Mouse (Mus musculus) limb, embryonic 14.5 days (tissue): Measurements from ENCODE around the gene Gm8122. TPM values are rescaled to one million over a fixed set of nuclear protein-coding genes. Genes with fewer than 3 reads are reported as not detected.
"Not testable (repeated sequence)": the region's sequence is repeated elsewhere in the genome, so short reads cannot be mapped to it uniquely, and the experiment has no call there.

Source experiments
- ATAC-seq: fragments of 200-750 bp; cut with Nextera tagmentation; 2 replicates; pipeline ENCODE4 v1.8.0; 2017; ENCODE audit warnings: low read depth, moderate number of reproducible peaks, moderate TSS enrichment; ENCODE audit not compliant: low FRiP score
- DNase-seq: peaks from one replicate; pipeline ENCODE4 v3.0.0-alpha.2; 2015; ENCODE audit warnings: low spot score
- H3K27ac ChIP-seq: fragments of 300-500 bp; sonication (generic); replicated peaks from 2 replicates; pipeline ENCODE4 v1.5.1; 2014; ENCODE audit warnings: low read depth, mild to moderate bottlenecking, low read length, moderate library complexity, mixed read lengths
- H3K27me3 ChIP-seq: fragments of 300-500 bp; sonication (generic); 2 replicates; pipeline ENCODE4 v1.6.1; 2014; ENCODE audit warnings: low read length, mixed read lengths; ENCODE audit not compliant: control insufficient read depth, insufficient read depth
- H3K36me3 ChIP-seq: fragments of 300-500 bp; sonication (generic); 2 replicates; pipeline ENCODE4 v1.6.1; 2014; ENCODE audit warnings: mild to moderate bottlenecking, low read length, moderate library complexity, mixed read lengths; ENCODE audit not compliant: control insufficient read depth, insufficient read depth
- H3K4me1 ChIP-seq: fragments of 300-500 bp; sonication (generic); 2 replicates; pipeline ENCODE4 v1.6.1; 2014; ENCODE audit warnings: antibody characterized with exemption, low read length, mixed read lengths; ENCODE audit not compliant: control insufficient read depth, insufficient read depth
- H3K4me2 ChIP-seq: fragments of 300-500 bp; sonication (generic); replicated peaks from 2 replicates; pipeline ENCODE4 v1.6.1; 2014; ENCODE audit warnings: low read depth, mild to moderate bottlenecking, low read length, moderate library complexity; ENCODE audit not compliant: severe bottlenecking
- H3K4me3 ChIP-seq: fragments of 300-500 bp; sonication (generic); replicated peaks from 2 replicates; pipeline ENCODE4 v1.5.1; 2014; ENCODE audit warnings: low read length
- H3K9ac ChIP-seq: fragments of 300-500 bp; sonication (generic); 2 replicates; pipeline ENCODE4 v1.6.1; 2014; ENCODE audit warnings: mild to moderate bottlenecking, low read depth, low read length, moderate library complexity; ENCODE audit not compliant: severe bottlenecking
- H3K9me3 ChIP-seq: fragments of 300-500 bp; sonication (generic); 2 replicates; pipeline ENCODE4 v1.6.1; 2016; ENCODE audit warnings: low read length; ENCODE audit not compliant: control insufficient read depth
- WGBS: fragments of 180-500 bp; shearing (Covaris S2); extraction: QIAGEN DNeasy Blood & Tissue Kit; methylation state at CpG from one replicate; pipeline ENCODE4 v1.1.7; 2014; 5-methylcytosine and 5-hydroxymethylcytosine counted together
- polyA plus RNA-seq, 2 experiments: library from polyadenylated mRNA; depleted of rRNA in 1 of 2; stranded (reverse) in 1 of 2; unstranded in 1 of 2; fragments of >200 nt; fragmentation: Nextera tagmentation in 1 of 2; extraction: Ambion mirVana in 1 of 2; gene quantifications; 2 replicates each; pipeline versions ENCODE4 v1.2.1 to v1.2.3; 2012 to 2014

The Gm8122 gene
- polyA plus RNA-seq (2012; rRNA removed) (not detected in 2 replicates), polyA plus RNA-seq (2014; fragmentation: Nextera tagmentation; extraction: Ambion mirVana) (not detected in 2 replicates)

DNA sequence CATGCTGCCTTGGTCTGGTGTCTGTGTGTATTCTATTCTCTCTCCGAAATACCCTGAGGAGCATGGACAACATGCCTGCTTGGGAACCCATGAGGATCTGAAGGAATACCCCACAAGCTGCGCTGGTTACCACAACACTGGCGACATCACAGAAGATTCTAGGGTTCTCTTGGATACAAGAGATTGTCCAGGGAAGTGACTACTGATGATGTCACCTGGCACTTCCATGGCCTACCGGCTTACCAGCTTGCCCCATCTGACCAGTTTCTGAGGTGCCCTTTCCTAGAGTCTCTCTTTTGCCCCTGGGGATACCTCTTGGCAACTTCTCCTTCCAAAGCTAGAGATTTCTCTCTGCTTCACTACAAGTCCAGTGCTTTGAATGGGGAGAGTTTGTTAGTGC, at the start of gene Gm8122:
TSS of gene Gm8122 (minus strand) at position 101 of the 400 bp plus-strand sequence.
- WGBS: 77% methylated on average over 2 of the region's 4 CpGs
- not testable (repeated sequence) for H3K27me3 ChIP-seq, H3K4me1 ChIP-seq, H3K4me3 ChIP-seq, H3K36me3 ChIP-seq, H3K27ac ChIP-seq, ATAC-seq, DNase-seq, H3K4me2 ChIP-seq, H3K9ac ChIP-seq, H3K9me3 ChIP-seq

GRCm38 (mm10) chr14:43278681-43279080, 43.6 kb upstream of the Gm8122 start:
- H3K36me3 ChIP-seq, H3K9ac ChIP-seq, H3K27ac ChIP-seq, H3K4me3 ChIP-seq, ATAC-seq, H3K9me3 ChIP-seq, H3K27me3 ChIP-seq, H3K4me1 ChIP-seq, H3K4me2 ChIP-seq, DNase-seq: not testable (repeated sequence)
- WGBS: 89% methylated on average over 3 of the region's 3 CpGs

- DNase-seq, H3K4me1 ChIP-seq, H3K36me3 ChIP-seq, H3K4me3 ChIP-seq, H3K27me3 ChIP-seq, H3K9ac ChIP-seq, H3K4me2 ChIP-seq, ATAC-seq, H3K27ac ChIP-seq, H3K9me3 ChIP-seq: not testable (repeated sequence)
- 54% methylated on average over 4 of the region's 4 CpGs for WGBS
Measured at GRCm38 (mm10) chr14:43278146-43278545, 43.0 kb upstream of the Gm8122 start.

DNA sequence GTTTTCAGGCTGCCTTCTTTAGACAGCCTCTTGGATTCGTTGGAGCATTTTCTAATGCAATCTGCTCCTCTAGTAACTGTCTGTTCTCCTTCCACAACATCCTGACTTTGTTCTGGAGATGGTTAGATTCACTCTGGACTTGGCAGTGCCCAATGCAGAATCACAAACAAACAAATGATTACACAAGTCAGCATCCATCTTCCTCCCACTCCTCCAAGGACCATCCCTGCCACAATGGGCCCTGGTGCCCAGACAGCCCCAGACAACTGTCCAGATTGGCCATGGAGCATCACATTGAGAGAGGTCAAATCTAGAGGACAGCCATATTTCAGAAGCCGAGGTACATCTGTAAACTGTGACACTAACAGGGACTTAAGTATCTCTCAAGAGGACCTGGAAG, 42.4 kb upstream of the Gm8122 start:
- not testable (repeated sequence) for H3K4me2 ChIP-seq, H3K9me3 ChIP-seq, DNase-seq, H3K27me3 ChIP-seq, ATAC-seq, H3K4me3 ChIP-seq, H3K36me3 ChIP-seq, H3K27ac ChIP-seq, H3K4me1 ChIP-seq, H3K9ac ChIP-seq
- 59% methylated on average over 2 of the region's 2 CpGs for WGBS

GRCm38 (mm10) chr14:43275752-43276151, 40.6 kb upstream of the Gm8122 start:
- not testable (repeated sequence) for H3K4me1 ChIP-seq, H3K27ac ChIP-seq, H3K9ac ChIP-seq, H3K9me3 ChIP-seq, H3K4me3 ChIP-seq, H3K27me3 ChIP-seq, ATAC-seq, H3K4me2 ChIP-seq, H3K36me3 ChIP-seq, DNase-seq
- WGBS: 85% methylated on average over 1 of the region's 1 CpGs

- not testable (repeated sequence) for H3K27ac ChIP-seq, H3K27me3 ChIP-seq, ATAC-seq, DNase-seq, H3K9ac ChIP-seq, H3K9me3 ChIP-seq, H3K4me1 ChIP-seq, H3K36me3 ChIP-seq, H3K4me2 ChIP-seq, H3K4me3 ChIP-seq
- 82% methylated on average over 8 of the region's 8 CpGs for WGBS
Measured at GRCm38 (mm10) chr14:43274986-43275511, 39.9 kb upstream of the Gm8122 start, which contains the start of gene Gm9732. Gene Gm9732, plus strand, starts transcription at chr14:43275036.

DNA sequence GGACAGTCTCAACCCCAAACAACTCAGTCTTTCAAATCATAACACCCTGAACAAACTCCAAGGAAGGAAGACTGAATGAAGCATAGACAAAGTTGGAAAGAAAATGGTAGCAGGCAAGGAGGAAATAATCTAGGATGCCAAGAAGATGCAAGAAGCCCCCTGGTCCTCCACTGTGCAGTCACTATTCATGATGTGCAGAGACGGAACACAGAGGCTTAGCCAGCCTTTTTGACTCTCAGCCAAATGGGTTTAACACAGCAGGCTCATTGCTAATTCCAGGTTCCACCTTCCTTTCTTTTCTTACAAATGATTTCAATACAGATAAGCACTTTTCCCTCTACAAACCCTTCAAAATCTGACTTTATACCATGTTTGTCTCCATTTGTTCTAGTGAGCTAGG, 38.1 kb upstream of the Gm8122 start:
- not testable (repeated sequence) for H3K4me2 ChIP-seq, H3K27ac ChIP-seq, ATAC-seq, DNase-seq, H3K4me3 ChIP-seq, H3K36me3 ChIP-seq, H3K9ac ChIP-seq, H3K9me3 ChIP-seq, H3K27me3 ChIP-seq, H3K4me1 ChIP-seq
- WGBS: 75% methylated on average over 1 of the region's 1 CpGs

- ATAC-seq, DNase-seq: not testable (repeated sequence)
Measured at GRCm38 (mm10) chr14:43269211-43269610, 34.1 kb upstream of the Gm8122 start.

More at GRCm38 (mm10) chr14:43269211-43269610, 34.1 kb upstream of the Gm8122 start:
- H3K4me1 ChIP-seq, H3K4me3 ChIP-seq, H3K27ac ChIP-seq, H3K9ac ChIP-seq, H3K4me2 ChIP-seq, H3K27me3 ChIP-seq, H3K36me3 ChIP-seq, H3K9me3 ChIP-seq: not testable (repeated sequence)
- WGBS: 84% methylated on average over 3 of the region's 3 CpGs
